Mouse (Mus musculus) stomach, postnatal 0 days (tissue): ENCODE results near the gene 0610030E20Rik. TPM values are rescaled to one million over a fixed set of nuclear protein-coding genes. Genes with fewer than 3 reads are reported as not detected.

Experiments used
- ATAC-seq: fragments of 200-750 bp; cut with Nextera tagmentation; 2 replicates; pipeline ENCODE4 v1.8.0; 2017; ENCODE audit not compliant: low FRiP score, low TSS enrichment
- DNase-seq: peaks from one replicate; pipeline ENCODE4 v3.0.0-alpha.2; 2016; ENCODE audit warnings: low spot score
- H3K27ac ChIP-seq: fragments of 300-500 bp; sonication (generic); replicated peaks from 2 replicates; pipeline ENCODE4 v1.5.1; 2014; ENCODE audit warnings: mild to moderate bottlenecking, control low read depth
- H3K27me3 ChIP-seq: fragments of 300-500 bp; sonication (generic); 2 replicates; pipeline ENCODE4 v1.6.1; 2014; ENCODE audit warnings: low read length; ENCODE audit not compliant: control insufficient read depth, insufficient read depth
- H3K36me3 ChIP-seq: fragments of 300-500 bp; sonication (generic); 2 replicates; pipeline ENCODE4 v1.6.1; 2014; ENCODE audit warnings: low read length, mixed read lengths; ENCODE audit not compliant: control insufficient read depth, insufficient read depth
- H3K4me1 ChIP-seq: fragments of 300-500 bp; sonication (generic); replicated peaks from 2 replicates; pipeline ENCODE4 v1.6.1; 2014; ENCODE audit warnings: antibody characterized with exemption; ENCODE audit not compliant: control insufficient read depth, insufficient read depth
- H3K4me2 ChIP-seq: fragments of 300-500 bp; sonication (generic); replicated peaks from 2 replicates; pipeline ENCODE4 v1.6.1; 2014; ENCODE audit warnings: low read depth, mild to moderate bottlenecking, control low read depth, moderate library complexity
- H3K4me3 ChIP-seq: fragments of 300-500 bp; sonication (generic); 2 replicates; pipeline ENCODE4 v1.5.1; 2014; ENCODE audit warnings: low read depth, low read length, control low read depth
- H3K9ac ChIP-seq: fragments of 300-500 bp; sonication (generic); 2 replicates; pipeline ENCODE4 v1.6.1; 2014; ENCODE audit warnings: mild to moderate bottlenecking, low read length, control low read depth, mixed read lengths
- H3K9me3 ChIP-seq: fragments of 300-500 bp; sonication (generic); 2 replicates; pipeline ENCODE4 v1.6.1; 2016; ENCODE audit warnings: low read length; ENCODE audit not compliant: control insufficient read depth
- CTCF ChIP-seq: IDR thresholded peaks from 2 replicates; pipeline ENCODE4 v1.5.1; 2016; ENCODE audit warnings: antibody characterized with exemption, low read depth, mild to moderate bottlenecking, moderate library complexity
- EP300 ChIP-seq: optimal IDR thresholded peaks from 2 replicates; pipeline ENCODE3; 2016; ENCODE audit warnings: antibody characterized with exemption
- WGBS: fragments of 180-500 bp; shearing (Covaris S2); extraction: QIAGEN DNeasy Blood & Tissue Kit; methylation state at CpG from one replicate; pipeline ENCODE4 v1.1.7; 2014; 5-methylcytosine and 5-hydroxymethylcytosine counted together
- polyA plus RNA-seq: library from polyadenylated mRNA; unstranded; fragments of >200 nt; fragmentation: Nextera tagmentation; extraction: Ambion mirVana; gene quantifications from 2 replicates; pipeline ENCODE4 v1.2.1, GENCODE M21; 2015

0610030E20Rik gene
- polyA plus RNA-seq, 1 experiment from 2014 or later = 19.6 TPM

- peak overlapping the region; percentile 74 for H3K9ac ChIP-seq
- under 1% methylated on average over 42 of the region's 42 CpGs for WGBS
- no peaks in the 10 kb centered on the region for H3K27me3 ChIP-seq
- TF ChIP-seq EP300 (peak; percentile 74), CTCF (peak; percentile 64)
- H3K27ac ChIP-seq = peak overlapping the region; percentile 87
- H3K36me3 ChIP-seq = 0 out of 2 replicates have a peak, but pooled peaks cover 4% of the 10 kb centered on the region
- peak overlapping the region; percentile 71 for H3K4me3 ChIP-seq
- H3K4me1 ChIP-seq = peaks cover 9% of the 10 kb centered on the region
- H3K4me2 ChIP-seq = peak overlapping the region; percentile 82
- DNase-seq (peak; percentile 96), ATAC-seq (peak; percentile 97)
- no peaks in the 10 kb centered on the region for H3K9me3 ChIP-seq
Measured at GRCm38 (mm10) chr6:72362132-72363028, 15.3 kb downstream of the 0610030E20Rik start.

GRCm38 (mm10) chr6:72364009-72364408, 16.9 kb downstream of the 0610030E20Rik start:
- H3K27me3 ChIP-seq = no peaks in the 10 kb centered on the region
- no peaks in the 10 kb centered on the region for H3K9me3 ChIP-seq
- DNase-seq (no peak), ATAC-seq (no peak)
- WGBS = 46% methylated on average over 7 of the region's 7 CpGs
- H3K27ac ChIP-seq = no peak overlapping the region
- H3K4me1 ChIP-seq = peaks cover 9% of the 10 kb centered on the region
- H3K4me2 ChIP-seq = no peak overlapping the region
- no peak overlapping the region for H3K4me3 ChIP-seq
- no peak for TF ChIP-seq EP300
- TF ChIP-seq CTCF = peak; percentile 52
- H3K36me3 ChIP-seq = 0 out of 2 replicates have a peak, but pooled peaks cover 2% of the 10 kb centered on the region
- H3K9ac ChIP-seq = no peak overlapping the region

GRCm38 (mm10) chr6:72364985-72365384, 17.9 kb downstream of the 0610030E20Rik start:
- Histone ChIP-seq H3K9me3 (no peaks in the 10 kb centered on the region), H3K27me3 (no peaks in the 10 kb centered on the region), H3K36me3 (no peaks in the 10 kb centered on the region), H3K4me1 (peaks cover 9% of the 10 kb centered on the region), H3K9ac (no peak overlapping the region), H3K4me3 (no peak overlapping the region), H3K4me2 (no peak overlapping the region), H3K27ac (no peak overlapping the region)
- TF ChIP-seq EP300 (no peak), CTCF (no peak)
- no peak for ATAC-seq
- DNase-seq = no peak
- WGBS = 70% methylated on average over 6 of the region's 6 CpGs

GRCm38 (mm10) chr6:72366304-72366703, 19.2 kb downstream of the 0610030E20Rik start:
- WGBS = 64% methylated on average over 3 of the region's 3 CpGs
- Histone ChIP-seq H3K4me1 (peaks cover 7% of the 10 kb centered on the region), H3K9ac (no peak overlapping the region)

GRCm38 (mm10) chr6:72366844-72367443, 19.8 kb downstream of the 0610030E20Rik start, which contains the start of gene Rnf181:
Gene Rnf181, minus strand, starts transcription at chr6:72366956.
- H3K36me3 ChIP-seq = no peaks in the 10 kb centered on the region
- 75% methylated on average over 4 of the region's 4 CpGs for WGBS
- no peak within 1 kb of the TSS for H3K9ac ChIP-seq
- TF ChIP-seq CTCF (no peak), EP300 (no peak)
- no peak for ATAC-seq
- no peaks in the 10 kb centered on the region for H3K9me3 ChIP-seq
- H3K27me3 ChIP-seq = no peaks in the 10 kb centered on the region
- no peak within 1 kb of the TSS for H3K27ac ChIP-seq
- H3K4me2 ChIP-seq = no peak within 1 kb of the TSS
- peaks cover 6% of the 10 kb centered on the region; the same call in 1 of the 2 replicates for H3K4me1 ChIP-seq
- H3K4me3 ChIP-seq = no peak within 1 kb of the TSS
- DNase-seq = no peak

More at GRCm38 (mm10) chr6:72366304-72366703, 19.2 kb downstream of the 0610030E20Rik start:
- TF ChIP-seq EP300 (no peak), CTCF (no peak)
- Histone ChIP-seq H3K4me3 (no peak overlapping the region), H3K27ac (no peak overlapping the region), H3K4me2 (no peak overlapping the region), H3K36me3 (no peaks in the 10 kb centered on the region), H3K27me3 (no peaks in the 10 kb centered on the region), H3K9me3 (no peaks in the 10 kb centered on the region)
- DNase-seq (no peak), ATAC-seq (no peak)
